Mouse (Mus musculus) hindbrain, embryonic 11.5 days (tissue): ENCODE measurements at regions not wholly inside any gene's neighbourhood (a gene's known extent, or its start where the extent isn't known, plus 50 kb on each side); places are given as distances from the start of the nearest gene placed in this dataset.
"Not testable (repeated sequence)": the region's sequence is repeated elsewhere in the genome, so short reads cannot be mapped to it uniquely, and the experiment has no call there.

Experiments used
- ATAC-seq: fragments of 200-750 bp; cut with Nextera tagmentation; 2 replicates; pipeline ENCODE4 v1.8.0; 2017; ENCODE audit warnings: mild to moderate bottlenecking, moderate TSS enrichment, moderate library complexity; ENCODE audit not compliant: low FRiP score
- DNase-seq: peaks from one replicate; pipeline ENCODE4 v3.0.0-alpha.2; 2015; ENCODE audit warnings: low spot score
- H3K27ac ChIP-seq: fragments of 300-500 bp; sonication (generic); 2 replicates; pipeline ENCODE4 v1.5.1; 2014; ENCODE audit warnings: mild to moderate bottlenecking, low read depth, low read length
- H3K27me3 ChIP-seq: fragments of 300-500 bp; sonication (generic); 2 replicates; pipeline ENCODE4 v1.6.1; 2014; ENCODE audit warnings: mild to moderate bottlenecking, low read length, moderate library complexity, mixed read lengths; ENCODE audit not compliant: control insufficient read depth, insufficient read depth
- H3K36me3 ChIP-seq: fragments of 300-500 bp; sonication (generic); 2 replicates; pipeline ENCODE4 v1.6.1; 2014; ENCODE audit warnings: mild to moderate bottlenecking, low read length, moderate library complexity, mixed read lengths; ENCODE audit not compliant: control insufficient read depth, insufficient read depth
- H3K4me1 ChIP-seq: fragments of 300-500 bp; sonication (generic); replicated peaks from 2 replicates; pipeline ENCODE4 v1.6.1; 2014; ENCODE audit warnings: low read length, mixed read lengths; ENCODE audit not compliant: control insufficient read depth, insufficient read depth
- H3K4me2 ChIP-seq: fragments of 300-500 bp; sonication (generic); replicated peaks from 2 replicates; pipeline ENCODE4 v1.6.1; 2014; ENCODE audit warnings: mild to moderate bottlenecking, low read depth, low read length
- H3K4me3 ChIP-seq: fragments of 300-500 bp; sonication (generic); 2 replicates; pipeline ENCODE4 v1.5.1; 2014; ENCODE audit warnings: low read depth, low read length
- H3K9ac ChIP-seq: fragments of 300-500 bp; sonication (generic); 2 replicates; pipeline ENCODE4 v1.6.1; 2014; ENCODE audit warnings: low read depth, low read length
- H3K9me3 ChIP-seq: fragments of 300-500 bp; sonication (generic); 2 replicates; pipeline ENCODE4 v1.6.1; 2016; ENCODE audit warnings: low read length; ENCODE audit not compliant: control insufficient read depth
- WGBS: fragments of 180-500 bp; shearing (Covaris S2); extraction: QIAGEN DNeasy Blood & Tissue Kit; methylation state at CpG from one replicate; pipeline ENCODE4 v1.1.7; 2014; 5-methylcytosine and 5-hydroxymethylcytosine counted together

- no peak overlapping the region for H3K4me3 ChIP-seq
- H3K27ac ChIP-seq: no peak overlapping the region
- WGBS: 82% methylated on average over 3 of the region's 3 CpGs
- H3K4me2 ChIP-seq: no peak overlapping the region
- H3K9ac ChIP-seq: no peak overlapping the region
- H3K4me1 ChIP-seq: no peaks in the 10 kb centered on the region
- H3K27me3 ChIP-seq: no peaks in the 10 kb centered on the region
- H3K9me3 ChIP-seq: no peaks in the 10 kb centered on the region
- H3K36me3 ChIP-seq: no peaks in the 10 kb centered on the region
- DNase-seq: no peak
- ATAC-seq: no peak
Observed at GRCm38 (mm10) chr9:76407549-76407948, 83.9 kb upstream of the Hcrtr2 start.

- not testable (repeated sequence) for ATAC-seq, H3K4me1 ChIP-seq
- 91% methylated on average over 8 of the region's 8 CpGs for WGBS
Observed at GRCm38 (mm10) chr9:76401897-76402670, 78.4 kb upstream of the Hcrtr2 start.

GRCm38 (mm10) chr9:76400900-76401299 is 77.2 kb upstream of the Hcrtr2 start:
- ATAC-seq (no peak), DNase-seq (no peak)
- no peak overlapping the region for H3K4me3 ChIP-seq
- H3K9me3 ChIP-seq: no peaks in the 10 kb centered on the region
- H3K36me3 ChIP-seq: no peaks in the 10 kb centered on the region
- no peak overlapping the region for H3K4me2 ChIP-seq
- H3K4me1 ChIP-seq: no peaks in the 10 kb centered on the region
- no peak overlapping the region for H3K9ac ChIP-seq
- H3K27me3 ChIP-seq: no peaks in the 10 kb centered on the region
- no peak overlapping the region for H3K27ac ChIP-seq

More at GRCm38 (mm10) chr9:76401897-76402670, 78.4 kb upstream of the Hcrtr2 start:
- not testable (repeated sequence) for H3K27me3 ChIP-seq, H3K9me3 ChIP-seq, H3K4me2 ChIP-seq, DNase-seq, H3K9ac ChIP-seq, H3K36me3 ChIP-seq, H3K4me3 ChIP-seq, H3K27ac ChIP-seq

GRCm38 (mm10) chr9:76393763-76394162 is 70.1 kb upstream of the Hcrtr2 start:
- Histone ChIP-seq H3K9me3 (no peaks in the 10 kb centered on the region), H3K27ac (no peak overlapping the region), H3K4me2 (no peak overlapping the region), H3K4me3 (no peak overlapping the region), H3K9ac (no peak overlapping the region), H3K4me1 (no peaks in the 10 kb centered on the region), H3K36me3 (no peaks in the 10 kb centered on the region), H3K27me3 (no peaks in the 10 kb centered on the region)
- no peak for ATAC-seq
- WGBS: 91% methylated on average over 1 of the region's 1 CpGs
- DNase-seq: no peak

- Histone ChIP-seq H3K4me1 (no peaks in the 10 kb centered on the region), H3K4me2 (no peak overlapping the region), H3K36me3 (no peaks in the 10 kb centered on the region), H3K9ac (no peak overlapping the region), H3K4me3 (no peak overlapping the region), H3K27ac (no peak overlapping the region), H3K27me3 (no peaks in the 10 kb centered on the region), H3K9me3 (no peaks in the 10 kb centered on the region)
- ATAC-seq (no peak), DNase-seq (peak; percentile 55)
- 57% methylated on average over 1 of the region's 1 CpGs for WGBS
Observed at GRCm38 (mm10) chr9:76390839-76391238, 67.2 kb upstream of the Hcrtr2 start.
